Mouse (Mus musculus): ENCODE results near the gene Arhgef9. TPM values are rescaled to one million over a fixed set of nuclear protein-coding genes. Genes with fewer than 3 reads are reported as not detected.

Gene Arhgef9
- total RNA-seq, 2 experiments from 2014 or later = 79.6 to 85.9 TPM

DNA sequence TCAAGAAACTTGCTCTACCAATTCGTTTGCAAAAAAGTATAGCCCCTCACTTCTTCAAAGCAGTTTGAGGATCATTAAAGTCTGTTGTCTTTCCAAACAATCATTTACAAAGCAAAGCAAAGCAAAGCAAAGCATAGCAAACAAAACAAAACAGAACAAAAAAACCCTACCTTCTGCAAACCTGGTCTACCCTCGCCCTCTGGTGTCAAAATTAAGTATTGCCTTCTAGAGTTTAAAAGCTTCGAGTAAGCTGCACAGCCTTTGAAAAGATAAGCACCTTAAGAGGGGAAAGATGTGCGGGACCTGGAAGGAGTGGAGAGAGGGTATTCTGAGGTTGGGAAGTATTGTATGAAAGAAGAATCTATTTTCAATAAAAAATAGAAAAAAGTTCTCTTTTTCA, 184.6 kb downstream of the Arhgef9 start:
- DNase-seq = no peak
- intact Hi-C loops (cut with DNase I) = loop anchor here (10.0 kb wide), 1 partner anchor 337 kb away; no protein-coding TSS in a partner anchor

Other genes starting within 250 kb of the Arhgef9 start
- 1 to 10 TPM; 1.5 TPM for gene Spin4, start 170.2 kb downstream of the Arhgef9 start, total RNA-seq (2021)
- gene Amer1, start 248.0 kb upstream of the Arhgef9 start, total RNA-seq (2021) = 10 to 100 TPM; 29.8 to 30.2 TPM